Mouse (Mus musculus): ENCODE data around the gene Snapin. TPM values are rescaled to one million over a fixed set of nuclear protein-coding genes. Genes with fewer than 3 reads are reported as not detected.

The Snapin gene
- polyA plus RNA-seq (2016; fragmentation: Nextera tagmentation; extraction: Ambion mirVana), result 49.1 and 60.3 TPM in 2 replicates

- H3K36me3 ChIP-seq, result peaks cover 48% of the 10 kb centered on the region
- peak within 1 kb of the TSS; percentile 73 for H3K4me3 ChIP-seq
- peak; percentile 96 for DNase-seq (ENCODE audit: low spot score)
- H3K4me1 ChIP-seq, result peaks cover 9% of the 10 kb centered on the region
- no peaks in the 10 kb centered on the region for H3K27me3 ChIP-seq (ENCODE audit: low read depth, poor library complexity, severe bottlenecking)
- H3K27ac ChIP-seq, result peak within 1 kb of the TSS; percentile 90
- H3K9me3 ChIP-seq (replicated peaks), result no peaks in the 10 kb centered on the region
- WGBS, result under 1% methylated on average over 37 of the region's 37 CpGs
These were observed at the start of gene Snapin for GRCm38 (mm10) chr3:90490696-90491256. Gene Snapin, minus strand, starts transcription at chr3:90491033.

- DNase-seq (ENCODE audit: low spot score), result no peak
- Histone ChIP-seq H3K4me3 (no peak overlapping the region), H3K4me1 (peaks cover 18% of the 10 kb centered on the region; the same call in 1 of the 2 replicates), H3K36me3 (no peaks in the 10 kb centered on the region), H3K27ac (no peak overlapping the region), H3K9me3 (replicated peaks) (no peaks in the 10 kb centered on the region), H3K27me3 (ENCODE audit: low read depth, poor library complexity, severe bottlenecking) (peaks cover 27% of the 10 kb centered on the region)
- 74% methylated on average over 5 of the region's 5 CpGs for WGBS
These were observed 47.1 kb upstream of the Snapin start for GRCm38 (mm10) chr3:90537905-90538296.

DNA sequence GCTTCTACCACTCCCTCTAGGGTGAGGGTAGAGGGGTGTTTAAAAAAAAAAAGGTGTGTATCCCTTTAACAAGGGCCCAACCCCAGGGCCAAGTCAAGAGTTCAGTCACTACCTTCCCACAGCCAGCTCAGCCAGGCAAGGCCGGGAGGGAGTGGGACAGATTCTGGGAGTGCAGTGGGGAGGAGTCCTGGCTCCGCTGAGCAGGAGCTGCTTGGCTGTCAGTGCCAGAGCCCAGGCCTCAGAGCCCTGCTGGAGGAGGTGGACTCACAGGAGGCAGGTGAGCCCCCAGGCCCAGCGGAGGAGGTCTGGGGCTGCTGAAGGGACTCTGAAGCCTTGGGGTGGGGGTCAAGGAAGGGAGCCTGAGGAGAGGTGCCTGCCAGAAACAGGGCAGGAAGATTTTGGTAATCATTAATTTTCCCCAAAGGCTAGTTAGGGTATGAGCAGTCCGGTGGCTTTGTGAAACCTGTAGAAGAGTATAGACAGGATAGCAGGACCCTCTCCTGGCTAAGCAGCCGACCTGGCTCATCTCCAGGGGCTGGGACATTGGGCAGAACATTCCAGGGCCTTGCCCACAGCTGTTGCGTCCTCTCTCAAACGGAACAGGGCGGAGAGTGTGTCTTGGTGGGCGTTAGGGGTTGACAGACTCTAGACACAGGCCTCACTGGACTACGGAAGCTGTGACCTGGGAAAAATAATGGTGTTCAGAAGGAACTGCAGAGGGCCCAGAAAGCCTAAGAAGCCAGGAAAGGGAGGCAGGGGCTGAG is 46.5 kb upstream of the Snapin start, which contains the start of gene S100a16:
Gene S100a16 (plus strand): TSS at position 114 of the 764 bp plus-strand sequence.
- no peak for DNase-seq (ENCODE audit: low spot score)
- H3K27me3 ChIP-seq (ENCODE audit: low read depth, poor library complexity, severe bottlenecking), result peaks cover 27% of the 10 kb centered on the region
- 41% methylated on average over 10 of the region's 10 CpGs for WGBS
- no peaks in the 10 kb centered on the region for H3K9me3 ChIP-seq (replicated peaks)
- H3K4me1 ChIP-seq, result peaks cover 13% of the 10 kb centered on the region; the same call in 1 of the 2 replicates
- no peaks in the 10 kb centered on the region for H3K36me3 ChIP-seq
- no peak within 1 kb of the TSS for H3K27ac ChIP-seq
- no peak within 1 kb of the TSS for H3K4me3 ChIP-seq

- Histone ChIP-seq H3K36me3 (no peaks in the 10 kb centered on the region), H3K27ac (no peak overlapping the region), H3K4me3 (no peak overlapping the region), H3K27me3 (ENCODE audit: low read depth, poor library complexity, severe bottlenecking) (peaks cover 27% of the 10 kb centered on the region), H3K4me1 (peaks cover 3% of the 10 kb centered on the region; the same call in 1 of the 2 replicates), H3K9me3 (replicated peaks) (no peaks in the 10 kb centered on the region)
- peak; percentile 3 for DNase-seq (ENCODE audit: low spot score)
- WGBS, result 71% methylated on average over 1 of the region's 1 CpGs
These were observed 44.6 kb upstream of the Snapin start for GRCm38 (mm10) chr3:90535446-90535845.

GRCm38 (mm10) chr3:90531713-90532112 is 40.9 kb upstream of the Snapin start:
- no peaks in the 10 kb centered on the region for H3K4me1 ChIP-seq
- peak; percentile 3 for DNase-seq (ENCODE audit: low spot score)
- H3K27me3 ChIP-seq (ENCODE audit: low read depth, poor library complexity, severe bottlenecking), result peaks cover 10% of the 10 kb centered on the region
- H3K27ac ChIP-seq, result no peak overlapping the region
- WGBS, result 72% methylated on average over 5 of the region's 5 CpGs
- no peak overlapping the region for H3K4me3 ChIP-seq
- H3K36me3 ChIP-seq, result no peaks in the 10 kb centered on the region
- no peaks in the 10 kb centered on the region for H3K9me3 ChIP-seq (replicated peaks)

DNA sequence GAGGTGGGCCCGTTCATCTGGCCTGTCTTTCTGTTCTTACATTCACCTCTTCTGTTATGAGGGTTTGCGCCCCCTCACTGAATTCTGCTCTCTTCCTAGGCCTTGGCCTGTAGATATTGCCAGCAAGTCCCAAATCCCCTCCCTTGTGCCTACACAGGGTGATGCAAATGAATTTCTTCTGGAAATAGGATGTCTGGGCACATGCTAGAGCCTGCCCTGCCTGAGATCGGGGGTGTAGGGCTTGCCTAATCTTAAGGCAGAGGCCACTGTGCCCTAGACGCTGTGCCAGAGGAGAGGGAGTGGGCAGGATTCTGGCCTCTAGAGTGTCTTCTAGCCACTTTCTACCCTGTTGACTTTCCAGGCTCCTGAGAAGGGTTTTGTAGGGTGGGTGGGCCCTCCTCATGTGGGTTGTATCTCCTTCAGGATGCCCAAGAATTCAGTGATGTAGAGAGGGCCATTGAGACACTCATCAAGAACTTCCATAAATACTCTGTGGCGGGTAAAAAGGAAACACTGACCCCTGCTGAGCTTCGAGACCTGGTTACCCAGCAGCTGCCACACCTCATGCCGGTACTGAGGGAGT is 36.5 kb upstream of the Snapin start:
- WGBS, result 85% methylated on average over 7 of the region's 7 CpGs
- Histone ChIP-seq H3K27ac (no peak overlapping the region), H3K4me1 (no peaks in the 10 kb centered on the region), H3K36me3 (no peaks in the 10 kb centered on the region), H3K4me3 (no peak overlapping the region), H3K9me3 (replicated peaks) (no peaks in the 10 kb centered on the region), H3K27me3 (ENCODE audit: low read depth, poor library complexity, severe bottlenecking) (no peaks in the 10 kb centered on the region)
- peak; percentile 26 for DNase-seq (ENCODE audit: low spot score)

- DNase-seq (ENCODE audit: low spot score), result peak; percentile 23
- 76% methylated on average over 5 of the region's 5 CpGs for WGBS
- Histone ChIP-seq H3K4me3 (no peak within 1 kb of the TSS), H3K27me3 (ENCODE audit: low read depth, poor library complexity, severe bottlenecking) (no peaks in the 10 kb centered on the region; the same call in 1 of the 2 replicates), H3K4me1 (no peaks in the 10 kb centered on the region), H3K27ac (0 out of 2 replicates have a peak within 1 kb of the TSS, but pooled peaks have one; percentile 25), H3K9me3 (replicated peaks) (no peaks in the 10 kb centered on the region), H3K36me3 (no peaks in the 10 kb centered on the region)
These were observed 35.7 kb upstream of the Snapin start, which contains the start of gene S100a14 for GRCm38 (mm10) chr3:90526580-90526979. Gene S100a14, plus strand, starts transcription at chr3:90526856.

GRCm38 (mm10) chr3:90526076-90526475 is 35.2 kb upstream of the Snapin start:
- Histone ChIP-seq H3K4me3 (no peak overlapping the region), H3K9me3 (replicated peaks) (no peaks in the 10 kb centered on the region), H3K4me1 (no peaks in the 10 kb centered on the region), H3K27me3 (ENCODE audit: low read depth, poor library complexity, severe bottlenecking) (no peaks in the 10 kb centered on the region; the same call in 1 of the 2 replicates), H3K36me3 (no peaks in the 10 kb centered on the region), H3K27ac (no peak overlapping the region)
- 59% methylated on average over 2 of the region's 2 CpGs for WGBS
- peak; percentile 17 for DNase-seq (ENCODE audit: low spot score)

- Histone ChIP-seq H3K4me3 (no peak overlapping the region), H3K27me3 (ENCODE audit: low read depth, poor library complexity, severe bottlenecking) (no peaks in the 10 kb centered on the region; the same call in 1 of the 2 replicates), H3K9me3 (replicated peaks) (no peaks in the 10 kb centered on the region), H3K27ac (no peak overlapping the region), H3K36me3 (no peaks in the 10 kb centered on the region), H3K4me1 (no peaks in the 10 kb centered on the region)
- 58% methylated on average over 4 of the region's 4 CpGs for WGBS
- DNase-seq (ENCODE audit: low spot score), result no peak
These were observed 34.6 kb upstream of the Snapin start for GRCm38 (mm10) chr3:90525421-90525820.

DNA sequence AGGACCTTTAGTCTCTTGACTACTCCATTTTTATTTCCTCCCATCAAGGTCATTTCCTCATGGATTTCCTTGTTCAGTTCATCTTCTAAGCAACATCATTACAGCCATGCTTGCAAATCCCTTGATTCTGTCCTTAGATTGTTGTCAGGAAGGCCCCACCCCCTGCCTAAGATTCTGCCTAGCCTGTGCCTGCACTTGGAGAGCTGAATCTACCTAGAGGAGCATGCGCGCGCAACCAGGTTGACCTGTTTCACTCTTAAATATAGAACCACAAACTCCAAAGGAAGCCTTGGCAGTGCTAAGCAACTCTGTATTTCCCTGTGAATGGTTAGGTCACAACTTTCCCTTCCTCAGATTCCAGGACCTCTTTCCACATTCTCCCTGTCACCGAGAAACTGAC is 26.9 kb upstream of the Snapin start:
- no peak for DNase-seq (ENCODE audit: low spot score)
- no peaks in the 10 kb centered on the region for H3K9me3 ChIP-seq (replicated peaks)
- H3K4me3 ChIP-seq, result no peak overlapping the region
- H3K27ac ChIP-seq, result no peak overlapping the region
- peaks cover 20% of the 10 kb centered on the region for H3K4me1 ChIP-seq
- 80% methylated on average over 4 of the region's 4 CpGs for WGBS
- H3K36me3 ChIP-seq, result no peaks in the 10 kb centered on the region
- peaks cover 30% of the 10 kb centered on the region for H3K27me3 ChIP-seq (ENCODE audit: low read depth, poor library complexity, severe bottlenecking)

- peaks cover 41% of the 10 kb centered on the region for H3K27me3 ChIP-seq (ENCODE audit: low read depth, poor library complexity, severe bottlenecking)
- no peaks in the 10 kb centered on the region for H3K9me3 ChIP-seq (replicated peaks)
- H3K4me1 ChIP-seq, result peaks cover 20% of the 10 kb centered on the region
- 88% methylated on average over 4 of the region's 4 CpGs for WGBS
- peaks cover 3% of the 10 kb centered on the region; the same call in 1 of the 2 replicates for H3K36me3 ChIP-seq
- H3K27ac ChIP-seq, result no peak overlapping the region
- H3K4me3 ChIP-seq, result no peak overlapping the region
- no peak for DNase-seq (ENCODE audit: low spot score)
These were observed 25.0 kb upstream of the Snapin start for GRCm38 (mm10) chr3:90515789-90516188.

DNA sequence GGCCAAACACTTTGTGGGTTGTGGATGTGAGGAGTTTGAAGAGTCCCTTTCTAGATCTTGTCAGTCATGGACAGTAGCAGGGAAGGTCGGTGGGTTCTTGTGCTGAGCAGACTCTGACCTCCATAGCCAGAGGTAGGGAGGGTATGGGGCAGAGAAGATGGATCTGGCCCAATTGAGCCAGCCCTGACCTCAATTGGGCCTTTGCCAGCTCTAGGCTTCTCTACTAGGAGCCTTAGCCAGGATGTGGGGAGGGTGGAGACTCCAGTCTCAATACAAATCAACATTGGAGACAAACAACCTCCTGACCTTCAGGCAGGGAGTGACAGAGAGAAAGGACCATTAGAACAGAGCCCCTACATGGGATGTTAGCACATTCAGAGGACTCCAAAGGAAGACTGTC is 24.4 kb upstream of the Snapin start:
- no peak for DNase-seq (ENCODE audit: low spot score)
- H3K36me3 ChIP-seq, result peaks cover 3% of the 10 kb centered on the region; the same call in 1 of the 2 replicates
- peak overlapping the region; percentile 53; the same call in 1 of the 2 replicates for H3K27ac ChIP-seq
- peaks cover 41% of the 10 kb centered on the region for H3K27me3 ChIP-seq (ENCODE audit: low read depth, poor library complexity, severe bottlenecking)
- peaks cover 20% of the 10 kb centered on the region for H3K4me1 ChIP-seq
- H3K9me3 ChIP-seq (replicated peaks), result no peaks in the 10 kb centered on the region
- 71% methylated on average over 1 of the region's 1 CpGs for WGBS
- H3K4me3 ChIP-seq, result peak overlapping the region; percentile 51

DNA sequence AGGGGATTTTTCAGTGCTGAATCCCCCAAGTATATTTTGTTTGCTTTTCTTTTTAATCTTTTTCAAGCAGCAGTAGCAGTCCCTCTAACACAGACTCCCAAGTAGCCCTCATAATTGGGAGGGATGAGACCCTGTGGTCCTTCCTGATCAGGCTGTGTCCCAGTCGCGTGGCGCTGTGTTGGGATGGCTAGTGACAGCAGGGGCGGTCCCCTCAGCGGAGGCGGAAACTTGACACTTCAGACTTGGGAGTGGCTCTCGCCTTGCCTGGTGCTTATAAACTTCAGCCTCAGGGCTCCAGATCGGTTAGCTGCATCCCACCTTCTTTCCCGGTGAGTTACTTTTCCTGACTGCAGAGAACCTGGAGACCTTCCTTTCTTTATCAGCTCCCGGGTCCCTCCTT is 23.9 kb upstream of the Snapin start:
- no peaks in the 10 kb centered on the region for H3K9me3 ChIP-seq (replicated peaks)
- WGBS, result under 1% methylated on average over 10 of the region's 10 CpGs
- H3K4me3 ChIP-seq, result peak overlapping the region; percentile 51
- DNase-seq (ENCODE audit: low spot score), result peak; percentile 76
- H3K4me1 ChIP-seq, result peaks cover 22% of the 10 kb centered on the region
- peaks cover 3% of the 10 kb centered on the region; the same call in 1 of the 2 replicates for H3K36me3 ChIP-seq
- peaks cover 41% of the 10 kb centered on the region for H3K27me3 ChIP-seq (ENCODE audit: low read depth, poor library complexity, severe bottlenecking)
- H3K27ac ChIP-seq, result peak overlapping the region; percentile 53; the same call in 1 of the 2 replicates
